ENCODE assay signal across 8 mouse cellular contexts in genomic region chr11:102399610-102400072, GRCm38 (mm10). TPM values are rescaled to one million over a fixed set of nuclear protein-coding genes. Genes with fewer than 3 reads are reported as not detected.
A peak's percentile ranks its signal among the peaks of the same experiment; 100 is the strongest.
DNase-seq lines count a peak whose midpoint lies in the region; ATAC-seq and TF ChIP-seq lines count a peak whose summit lies in the region.

No protein-coding gene starts in this region.

- H3K4me2 ChIP-seq in forebrain, embryonic 12.5 days = peak overlapping the region; percentile 33
- H3K4me2 ChIP-seq in forebrain, embryonic 16.5 days (ENCODE audit: low read length) = no peak overlapping the region
- H3K4me2 ChIP-seq in midbrain, postnatal 0 days (ENCODE audit: low read depth, low read length, poor library complexity, severe bottlenecking) = no peak overlapping the region
- peak overlapping the region; percentile 10; the same call in 1 of the 2 replicates for H3K4me2 ChIP-seq in hindbrain, embryonic 15.5 days
- H3K4me2 ChIP-seq in neural tube, embryonic 12.5 days (replicated peaks) = peak overlapping the region; percentile 46

- 0 out of 2 replicates have a peak overlapping the region, but pooled peaks have one; percentile 2 for H3K4me3 ChIP-seq in forebrain, embryonic 12.5 days (replicated peaks)
- no peak overlapping the region for H3K4me3 ChIP-seq in forebrain, embryonic 16.5 days (replicated peaks; ENCODE audit: low read length)
- peak overlapping the region; percentile 43 for H3K4me3 ChIP-seq in midbrain, embryonic 10.5 days
- no peak overlapping the region for H3K4me3 ChIP-seq in midbrain, postnatal 0 days (ENCODE audit: low read depth, low read length)
- no peak overlapping the region for H3K4me3 ChIP-seq in hindbrain, embryonic 15.5 days
- peak overlapping the region; percentile 16; the same call in 1 of the 2 replicates for H3K4me3 ChIP-seq in neural tube, embryonic 12.5 days

- no peaks in the 10 kb centered on the region for H3K9me3 ChIP-seq in forebrain, embryonic 12.5 days
- H3K9me3 ChIP-seq in forebrain, embryonic 16.5 days (ENCODE audit: control insufficient read depth, low read length) = no peaks in the 10 kb centered on the region
- no peaks in the 10 kb centered on the region for H3K9me3 ChIP-seq in midbrain, embryonic 10.5 days (replicated peaks)
- no peaks in the 10 kb centered on the region for H3K9me3 ChIP-seq in midbrain, postnatal 0 days (ENCODE audit: low read length)
- H3K9me3 ChIP-seq in hindbrain, embryonic 15.5 days = no peaks in the 10 kb centered on the region
- H3K9me3 ChIP-seq in neural tube, embryonic 12.5 days = no peaks in the 10 kb centered on the region

- H3K36me3 ChIP-seq in forebrain, embryonic 12.5 days (replicated peaks) = peaks cover 52% of the 10 kb centered on the region
- peaks cover 17% of the 10 kb centered on the region for H3K36me3 ChIP-seq in forebrain, embryonic 16.5 days (ENCODE audit: control insufficient read depth, insufficient read depth)
- peaks cover 57% of the 10 kb centered on the region for H3K36me3 ChIP-seq in midbrain, embryonic 10.5 days
- peaks cover 52% of the 10 kb centered on the region for H3K36me3 ChIP-seq in midbrain, postnatal 0 days (ENCODE audit: insufficient read depth, low read length)
- peaks cover 38% of the 10 kb centered on the region for H3K36me3 ChIP-seq in hindbrain, embryonic 15.5 days
- peaks cover 56% of the 10 kb centered on the region for H3K36me3 ChIP-seq in neural tube, embryonic 12.5 days

- H3K9ac ChIP-seq in forebrain, embryonic 12.5 days = no peak overlapping the region; the same call in 1 of the 2 replicates
- no peak overlapping the region for H3K9ac ChIP-seq in forebrain, embryonic 16.5 days (replicated peaks; ENCODE audit: low read depth, low read length)
- no peak overlapping the region for H3K9ac ChIP-seq in midbrain, postnatal 0 days (replicated peaks; ENCODE audit: low read length, poor library complexity, severe bottlenecking)
- H3K9ac ChIP-seq in hindbrain, embryonic 15.5 days = no peak overlapping the region
- 0 out of 2 replicates have a peak overlapping the region, but pooled peaks have one; percentile 29 for H3K9ac ChIP-seq in neural tube, embryonic 12.5 days

- peak; percentile 48 for DNase-seq in midbrain, embryonic 10.5 days (ENCODE audit: low spot score)
- no peak for DNase-seq in midbrain, postnatal 0 days (ENCODE audit: low spot score)
- DNase-seq in retina, embryonic 14.5 days (ENCODE audit: low spot score) = no peak
- no peak for DNase-seq in lung, postnatal 4 days

- no peak overlapping the region for H3K27ac ChIP-seq in forebrain, embryonic 12.5 days
- no peak overlapping the region for H3K27ac ChIP-seq in forebrain, embryonic 16.5 days (ENCODE audit: low read length)
- peak overlapping the region; percentile 28; the same call in 1 of the 2 replicates for H3K27ac ChIP-seq in midbrain, embryonic 10.5 days (replicated peaks)
- no peak overlapping the region for H3K27ac ChIP-seq in midbrain, postnatal 0 days (ENCODE audit: low read depth, low read length)
- H3K27ac ChIP-seq in hindbrain, embryonic 15.5 days (replicated peaks) = no peak overlapping the region
- H3K27ac ChIP-seq in neural tube, embryonic 12.5 days = no peak overlapping the region

- H3K27me3 ChIP-seq in forebrain, embryonic 12.5 days = peaks cover 33% of the 10 kb centered on the region
- H3K27me3 ChIP-seq in forebrain, embryonic 16.5 days (replicated peaks; ENCODE audit: control insufficient read depth, insufficient read depth, low read length) = no peaks in the 10 kb centered on the region; the same call in 1 of the 2 replicates
- H3K27me3 ChIP-seq in midbrain, embryonic 10.5 days (ENCODE audit: low read depth, poor library complexity, severe bottlenecking) = peaks cover 71% of the 10 kb centered on the region
- no peaks in the 10 kb centered on the region for H3K27me3 ChIP-seq in midbrain, postnatal 0 days (ENCODE audit: insufficient read depth, low read length)
- H3K27me3 ChIP-seq in hindbrain, embryonic 15.5 days = no peaks in the 10 kb centered on the region
- H3K27me3 ChIP-seq in neural tube, embryonic 12.5 days (replicated peaks) = peaks cover 33% of the 10 kb centered on the region

- 4% methylated on average over 34 of the region's 34 CpGs for WGBS in forebrain, embryonic 12.5 days
- WGBS in forebrain, embryonic 16.5 days = 8% methylated on average over 33 of the region's 34 CpGs
- 2% methylated on average over 34 of the region's 34 CpGs for WGBS in midbrain, embryonic 10.5 days
- WGBS in midbrain, postnatal 0 days = 9% methylated on average over 34 of the region's 34 CpGs
- 8% methylated on average over 33 of the region's 34 CpGs for WGBS in hindbrain, embryonic 15.5 days
- WGBS in neural tube, embryonic 12.5 days = 2% methylated on average over 34 of the region's 34 CpGs

- TF ChIP-seq CTCF in midbrain, postnatal 0 days (IDR thresholded peaks at IDR 0.05) = no peak

- peaks cover 60% of the 10 kb centered on the region for H3K4me1 ChIP-seq in forebrain, embryonic 12.5 days
- H3K4me1 ChIP-seq in forebrain, embryonic 16.5 days (replicated peaks; ENCODE audit: control insufficient read depth, insufficient read depth, low read length) = peaks cover 39% of the 10 kb centered on the region
- peaks cover 69% of the 10 kb centered on the region for H3K4me1 ChIP-seq in midbrain, embryonic 10.5 days
- peaks cover 19% of the 10 kb centered on the region for H3K4me1 ChIP-seq in midbrain, postnatal 0 days (ENCODE audit: insufficient read depth, low read length)
- H3K4me1 ChIP-seq in hindbrain, embryonic 15.5 days (replicated peaks) = peaks cover 53% of the 10 kb centered on the region
- peaks cover 75% of the 10 kb centered on the region for H3K4me1 ChIP-seq in neural tube, embryonic 12.5 days

- ATAC-seq in forebrain, embryonic 12.5 days (ENCODE audit: low FRiP score) = no peak
- no peak for ATAC-seq in forebrain, embryonic 16.5 days
- no peak for ATAC-seq in midbrain, postnatal 0 days (ENCODE audit: low FRiP score)
- no peak for ATAC-seq in hindbrain, embryonic 15.5 days (ENCODE audit: low FRiP score, low read depth)
- ATAC-seq in neural tube, embryonic 12.5 days (ENCODE audit: low FRiP score, low read depth) = no peak

RNA-seq across cellular contexts. Expression of gene Rundc3a, which starts 6.4 kb away (rescaled TPM):
- 103 and 113 TPM in 2 replicates for polyA plus RNA-seq in forebrain, embryonic 12.5 days (2016; fragmentation: Nextera tagmentation; extraction: Ambion mirVana)
- polyA plus RNA-seq in forebrain, embryonic 16.5 days (2015; fragmentation: Nextera tagmentation; extraction: Ambion mirVana) = 129 and 156 TPM in 2 replicates
- polyA plus RNA-seq in midbrain, embryonic 10.5 days (2016; fragmentation: Nextera tagmentation; extraction: Ambion mirVana) = 21.5 and 40.7 TPM in 2 replicates
- 379 and 397 TPM in 2 replicates for total RNA-seq in midbrain, postnatal 0 days (2014; rRNA removed)
- 127 and 133 TPM in 2 replicates for polyA plus RNA-seq in midbrain, postnatal 0 days (2015; fragmentation: Nextera tagmentation; extraction: Ambion mirVana)
- polyA plus RNA-seq in hindbrain, embryonic 15.5 days (2015; fragmentation: Nextera tagmentation; extraction: Ambion mirVana) = 135 and 149 TPM in 2 replicates
- 152 and 171 TPM in 2 replicates for polyA plus RNA-seq in neural tube, embryonic 12.5 days (2016; fragmentation: Nextera tagmentation; extraction: Ambion mirVana)

RNA-seq across cellular contexts. Expression of gene Slc25a39, which starts 8.1 kb away (rescaled TPM):
- polyA plus RNA-seq in forebrain, embryonic 12.5 days (2016; fragmentation: Nextera tagmentation; extraction: Ambion mirVana) = 173 TPM in 2 replicates
- polyA plus RNA-seq in forebrain, embryonic 16.5 days (2015; fragmentation: Nextera tagmentation; extraction: Ambion mirVana) = 134 and 143 TPM in 2 replicates
- polyA plus RNA-seq in midbrain, embryonic 10.5 days (2016; fragmentation: Nextera tagmentation; extraction: Ambion mirVana) = 234 and 249 TPM in 2 replicates
- total RNA-seq in midbrain, postnatal 0 days (2014; rRNA removed) = 139 and 176 TPM in 2 replicates
- polyA plus RNA-seq in midbrain, postnatal 0 days (2015; fragmentation: Nextera tagmentation; extraction: Ambion mirVana) = 132 and 148 TPM in 2 replicates
- 167 and 168 TPM in 2 replicates for polyA plus RNA-seq in hindbrain, embryonic 15.5 days (2015; fragmentation: Nextera tagmentation; extraction: Ambion mirVana)
- 148 and 162 TPM in 2 replicates for polyA plus RNA-seq in neural tube, embryonic 12.5 days (2016; fragmentation: Nextera tagmentation; extraction: Ambion mirVana)

RNA-seq across cellular contexts. Expression of gene Grn, which starts 30.5 kb away (rescaled TPM):
- 55.5 and 57.6 TPM in 2 replicates for polyA plus RNA-seq in forebrain, embryonic 12.5 days (2016; fragmentation: Nextera tagmentation; extraction: Ambion mirVana)
- 68.0 and 72.8 TPM in 2 replicates for polyA plus RNA-seq in forebrain, embryonic 16.5 days (2015; fragmentation: Nextera tagmentation; extraction: Ambion mirVana)
- 63.5 and 77.1 TPM in 2 replicates for polyA plus RNA-seq in midbrain, embryonic 10.5 days (2016; fragmentation: Nextera tagmentation; extraction: Ambion mirVana)
- total RNA-seq in midbrain, postnatal 0 days (2014; rRNA removed) = 74.2 and 78.0 TPM in 2 replicates
- polyA plus RNA-seq in midbrain, postnatal 0 days (2015; fragmentation: Nextera tagmentation; extraction: Ambion mirVana) = 90.4 and 91.7 TPM in 2 replicates
- polyA plus RNA-seq in hindbrain, embryonic 15.5 days (2015; fragmentation: Nextera tagmentation; extraction: Ambion mirVana) = 85.7 and 85.9 TPM in 2 replicates
- 75.2 and 86.1 TPM in 2 replicates for polyA plus RNA-seq in neural tube, embryonic 12.5 days (2016; fragmentation: Nextera tagmentation; extraction: Ambion mirVana)

RNA-seq across cellular contexts. Expression of gene Slc4a1, which starts 33.6 kb away (rescaled TPM):
- polyA plus RNA-seq in forebrain, embryonic 12.5 days (2016; fragmentation: Nextera tagmentation; extraction: Ambion mirVana) = 21.2 and 25.7 TPM in 2 replicates
- polyA plus RNA-seq in forebrain, embryonic 16.5 days (2015; fragmentation: Nextera tagmentation; extraction: Ambion mirVana) = 2.0 and 2.9 TPM in 2 replicates
- 33.8 and 33.9 TPM in 2 replicates for polyA plus RNA-seq in midbrain, embryonic 10.5 days (2016; fragmentation: Nextera tagmentation; extraction: Ambion mirVana)
- 0.33 and 1.1 TPM in 2 replicates for total RNA-seq in midbrain, postnatal 0 days (2014; rRNA removed)
- polyA plus RNA-seq in midbrain, postnatal 0 days (2015; fragmentation: Nextera tagmentation; extraction: Ambion mirVana) = 0.27 and 0.42 TPM in 2 replicates
- polyA plus RNA-seq in hindbrain, embryonic 15.5 days (2015; fragmentation: Nextera tagmentation; extraction: Ambion mirVana) = 2.4 and 3.4 TPM in 2 replicates
- 18.8 and 23.6 TPM in 2 replicates for polyA plus RNA-seq in neural tube, embryonic 12.5 days (2016; fragmentation: Nextera tagmentation; extraction: Ambion mirVana)

RNA-seq across cellular contexts. Expression of gene Fam171a2, which starts 47.8 kb away (rescaled TPM):
- 13.3 and 15.2 TPM in 2 replicates for polyA plus RNA-seq in forebrain, embryonic 12.5 days (2016; fragmentation: Nextera tagmentation; extraction: Ambion mirVana)
- 16.1 and 17.8 TPM in 2 replicates for polyA plus RNA-seq in forebrain, embryonic 16.5 days (2015; fragmentation: Nextera tagmentation; extraction: Ambion mirVana)
- 3.0 and 4.0 TPM in 2 replicates for polyA plus RNA-seq in midbrain, embryonic 10.5 days (2016; fragmentation: Nextera tagmentation; extraction: Ambion mirVana)
- 584 and 605 TPM in 2 replicates for total RNA-seq in midbrain, postnatal 0 days (2014; rRNA removed)
- polyA plus RNA-seq in midbrain, postnatal 0 days (2015; fragmentation: Nextera tagmentation; extraction: Ambion mirVana) = 22.5 and 25.4 TPM in 2 replicates
- 29.3 and 30.7 TPM in 2 replicates for polyA plus RNA-seq in hindbrain, embryonic 15.5 days (2015; fragmentation: Nextera tagmentation; extraction: Ambion mirVana)
- 23.3 and 23.7 TPM in 2 replicates for polyA plus RNA-seq in neural tube, embryonic 12.5 days (2016; fragmentation: Nextera tagmentation; extraction: Ambion mirVana)

Comparison
In these comparisons a context has a peak if more than half of its experiments do, and no peak if none do; other contexts are left out.
1. H3K4me2 ChIP-seq: peak in forebrain, embryonic 12.5 days (single experiment), hindbrain, embryonic 15.5 days (single experiment) and neural tube, embryonic 12.5 days (single experiment); none in forebrain, embryonic 16.5 days (single experiment) and midbrain, postnatal 0 days (single experiment).
2. H3K4me3 ChIP-seq: peak in forebrain, embryonic 12.5 days (single experiment), midbrain, embryonic 10.5 days (single experiment) and neural tube, embryonic 12.5 days (single experiment); none in forebrain, embryonic 16.5 days (single experiment), midbrain, postnatal 0 days (single experiment) and hindbrain, embryonic 15.5 days (single experiment).